Mouse (Mus musculus) MEL (cell line): Measurements from ENCODE around the gene Camta1.

Experiments used
- CHD2 ChIP-seq: IDR thresholded peaks from 2 replicates; pipeline ENCODE4 v1.6.1; 2011; ENCODE audit warnings: low read length, improper control_type of control experiment
- CTCF ChIP-seq, 3 experiments: IDR thresholded peaks in 2 of 3; conservative IDR thresholded peaks in 1 of 3; 2 replicates each; pipeline ENCODE4 v1.5.1; 2011 to 2012; ENCODE audit warnings: low read length in 3 of 3, low read depth in 2 of 3, mild to moderate bottlenecking in 2 of 3, improper control_type of control experiment in 1 of 3, inconsistent platforms in 1 of 3, mixed read lengths in 1 of 3, moderate library complexity in 1 of 3; ENCODE audit not compliant: control insufficient read depth in 1 of 3, insufficient read depth in 1 of 3, poor library complexity in 1 of 3, severe bottlenecking in 1 of 3
- MAFK ChIP-seq: IDR thresholded peaks from 2 replicates; pipeline ENCODE4 v1.6.1; 2011; ENCODE audit warnings: low read depth, mild to moderate bottlenecking, low read length, improper control_type of control experiment, borderline replicate concordance
- MXI1 ChIP-seq: IDR thresholded peaks from 2 replicates; pipeline ENCODE4 v1.6.1; 2011; ENCODE audit warnings: mild to moderate bottlenecking, low read depth, low read length, improper control_type of control experiment
- POLR2A ChIP-seq, 2 experiments: IDR thresholded peaks; 2 replicates each; pipeline ENCODE4 v1.6.1; 2011 to 2012; ENCODE audit warnings: low read length in 2 of 2, mild to moderate bottlenecking in 2 of 2, control low read depth in 1 of 2, improper control_type of control experiment in 1 of 2, low read depth in 1 of 2, moderate library complexity in 1 of 2; ENCODE audit not compliant: control insufficient read depth in 1 of 2, insufficient read depth in 1 of 2, poor library complexity in 1 of 2
- RCOR1 ChIP-seq: IDR thresholded peaks from 2 replicates; pipeline ENCODE4 v1.6.1; 2012; ENCODE audit warnings: low read depth, mild to moderate bottlenecking, inconsistent platforms, low read length, improper control_type of control experiment
- SMC3 ChIP-seq: IDR thresholded peaks from 2 replicates; pipeline ENCODE4 v1.6.1; 2011; ENCODE audit warnings: low read depth, low read length, improper control_type of control experiment
- TAL1 ChIP-seq: IDR thresholded peaks from 2 replicates; pipeline ENCODE4 v1.6.1; 2012; ENCODE audit warnings: mild to moderate bottlenecking, inconsistent platforms, low read length, moderate library complexity, mixed read lengths
- USF1 ChIP-seq: IDR thresholded peaks from 2 replicates; pipeline ENCODE4 v1.6.1; 2014; ENCODE audit warnings: low read depth, mild to moderate bottlenecking, inconsistent platforms, low read length, improper control_type of control experiment, moderate library complexity
- USF2 ChIP-seq, 2 experiments: IDR thresholded peaks; 2 replicates each; pipeline ENCODE4 v1.6.1; 2011 to 2012; ENCODE audit warnings: improper control_type of control experiment in 2 of 2, low read length in 2 of 2, borderline replicate concordance in 1 of 2, inconsistent platforms in 1 of 2, low read depth in 1 of 2, mild to moderate bottlenecking in 1 of 2; ENCODE audit not compliant: insufficient read depth in 1 of 2
- ZC3H11A ChIP-seq: IDR thresholded peaks from 2 replicates; pipeline ENCODE4 v1.6.1; 2012; ENCODE audit warnings: low read depth, mild to moderate bottlenecking, inconsistent platforms, low read length, improper control_type of control experiment
- ZNF384 ChIP-seq: IDR thresholded peaks from 2 replicates; pipeline ENCODE4 v1.6.1; 2012; ENCODE audit warnings: low read depth, mild to moderate bottlenecking, inconsistent platforms, low read length, improper control_type of control experiment

DNA sequence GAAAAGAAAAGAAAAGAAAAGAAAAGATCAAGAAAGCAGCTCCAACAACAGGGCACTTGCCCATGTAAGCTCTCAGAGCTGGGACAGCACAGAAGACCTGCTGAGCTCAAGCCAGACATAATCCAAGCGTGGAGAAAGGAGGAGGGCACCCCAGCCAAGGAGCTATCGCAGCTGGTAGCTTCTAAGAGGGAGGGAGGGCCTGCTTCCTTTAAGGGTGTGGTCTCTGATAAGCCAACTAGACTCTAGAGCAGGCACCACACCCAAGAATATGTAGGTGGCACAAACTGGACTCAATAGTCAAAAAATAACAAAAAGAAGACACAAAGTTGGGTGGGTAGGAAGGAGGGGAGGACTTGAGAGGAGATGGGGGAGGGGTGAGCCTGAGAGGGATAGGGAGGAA lies 135.3 kb downstream of the Camta1 start:
- no peak for TF ChIP-seq USF1
- TF ChIP-seq CTCF (IDR thresholded peaks at IDR 0.05 in 2 of 3, conservative IDR thresholded peaks at IDR 0.05 in 1 of 3; ENCODE audit: control insufficient read depth in 1 of 3, insufficient read depth in 1 of 3, low read depth in 2 of 3, low read length in 3 of 3, poor library complexity in 1 of 3, severe bottlenecking in 1 of 3), result no peak
- TF ChIP-seq USF2 (IDR thresholded peaks at IDR 0.05; ENCODE audit: borderline replicate concordance in 1 of 2, insufficient read depth in 1 of 2, low read depth in 1 of 2, low read length in 2 of 2), result no peak
- no peak for TF ChIP-seq ZC3H11A
- TF ChIP-seq MXI1, result no peak
- no peak for TF ChIP-seq POLR2A (IDR thresholded peaks at IDR 0.05; ENCODE audit: control insufficient read depth in 1 of 2, insufficient read depth in 1 of 2, low read depth in 1 of 2, low read length in 2 of 2, poor library complexity in 1 of 2)
- TF ChIP-seq TAL1, result no peak; the same call in 1 of the 2 replicates
- TF ChIP-seq CHD2, result no peak
- TF ChIP-seq SMC3, result no peak
- TF ChIP-seq MAFK, result no peak
- TF ChIP-seq ZNF384, result no peak
- TF ChIP-seq RCOR1, result peak; percentile 27; the same call in 1 of the 2 replicates
